Mouse (Mus musculus): ENCODE data around the gene Hspa12b.

Hspa12b gene

GRCm38 (mm10) chr2:131128636-131129157 lies 1.6 kb downstream of the Hspa12b start:
- DNase-seq (ENCODE audit: low read depth, low spot score) = no peak

GRCm38 (mm10) chr2:131129836-131130235 lies 2.8 kb downstream of the Hspa12b start:
- no peak for DNase-seq (ENCODE audit: low read depth, low spot score)

GRCm38 (mm10) chr2:131130849-131131248 lies 3.8 kb downstream of the Hspa12b start:
- no peak for DNase-seq (ENCODE audit: low read depth, low spot score)

GRCm38 (mm10) chr2:131132111-131132888 lies 5.2 kb downstream of the Hspa12b start:
- no peak for DNase-seq (ENCODE audit: low read depth, low spot score)

GRCm38 (mm10) chr2:131132930-131133547 lies 6.0 kb downstream of the Hspa12b start, which contains the start of gene Gm11037:
Gene Gm11037 (plus strand): TSS chr2:131133497.
- no peak for DNase-seq (ENCODE audit: low read depth, low spot score)

GRCm38 (mm10) chr2:131134381-131134780 lies 7.3 kb downstream of the Hspa12b start:
- no peak for DNase-seq (ENCODE audit: low read depth, low spot score)

- DNase-seq (ENCODE audit: low read depth, low spot score) = no peak
Measured at GRCm38 (mm10) chr2:131134826-131135400, 7.8 kb downstream of the Hspa12b start.

GRCm38 (mm10) chr2:131135521-131136139 lies 8.6 kb downstream of the Hspa12b start:
- DNase-seq (ENCODE audit: low read depth, low spot score) = no peak

- no peak for DNase-seq (ENCODE audit: low read depth, low spot score)
Measured at GRCm38 (mm10) chr2:131138296-131138695, 11.2 kb downstream of the Hspa12b start.

GRCm38 (mm10) chr2:131138760-131139159 lies 11.7 kb downstream of the Hspa12b start:
- DNase-seq (ENCODE audit: low read depth, low spot score) = no peak

GRCm38 (mm10) chr2:131139287-131139686 lies 12.2 kb downstream of the Hspa12b start:
- DNase-seq (ENCODE audit: low read depth, low spot score) = no peak

- DNase-seq (ENCODE audit: low read depth, low spot score) = no peak
Measured at GRCm38 (mm10) chr2:131139886-131140532, 12.9 kb downstream of the Hspa12b start.

GRCm38 (mm10) chr2:131140533-131140905 lies 13.4 kb downstream of the Hspa12b start:
- DNase-seq (ENCODE audit: low read depth, low spot score) = peak; percentile 31

GRCm38 (mm10) chr2:131141336-131141986 lies 14.4 kb downstream of the Hspa12b start:
- DNase-seq (ENCODE audit: low read depth, low spot score) = no peak

- DNase-seq (ENCODE audit: low read depth, low spot score) = peak; percentile 45
Measured at GRCm38 (mm10) chr2:131142592-131142991, 15.5 kb downstream of the Hspa12b start.

- DNase-seq (ENCODE audit: low read depth, low spot score) = no peak
Measured at GRCm38 (mm10) chr2:131143007-131143780, 16.1 kb downstream of the Hspa12b start.

- DNase-seq (ENCODE audit: low read depth, low spot score) = no peak
Measured at GRCm38 (mm10) chr2:131145121-131145520, 18.0 kb downstream of the Hspa12b start.

- DNase-seq (ENCODE audit: low read depth, low spot score) = no peak
Measured at GRCm38 (mm10) chr2:131145536-131145935, 18.5 kb downstream of the Hspa12b start.

GRCm38 (mm10) chr2:131146193-131147042 lies 19.3 kb downstream of the Hspa12b start:
- no peak for DNase-seq (ENCODE audit: low read depth, low spot score)
